Mouse (Mus musculus): ENCODE data around the gene Cog2. TPM values are rescaled to one million over a fixed set of nuclear protein-coding genes. Genes with fewer than 3 reads are reported as not detected.

Gene Cog2
- polyA plus RNA-seq, 1 experiment: 17.9 TPM

DNA sequence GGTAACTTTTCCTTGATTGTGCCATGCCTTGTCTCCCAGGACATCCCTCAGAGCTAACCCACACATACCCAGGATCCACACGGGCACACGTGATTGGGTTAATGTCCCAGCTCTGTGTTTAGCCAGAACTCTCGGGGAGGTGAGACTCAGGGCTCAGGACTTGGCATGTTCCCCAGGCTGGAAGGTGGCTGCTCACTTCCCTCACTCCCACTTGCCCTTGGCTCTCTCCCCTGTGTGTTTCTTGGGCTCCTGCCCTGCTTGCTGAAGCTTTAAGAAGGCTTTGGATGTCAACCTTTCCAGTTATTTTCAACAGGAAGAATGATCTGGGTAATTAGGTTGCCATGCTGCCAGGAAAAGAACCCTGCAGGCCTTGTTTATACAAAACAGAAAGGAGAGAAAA, 26.2 kb upstream of the Cog2 start:
- no peak for DNase-seq

DNA sequence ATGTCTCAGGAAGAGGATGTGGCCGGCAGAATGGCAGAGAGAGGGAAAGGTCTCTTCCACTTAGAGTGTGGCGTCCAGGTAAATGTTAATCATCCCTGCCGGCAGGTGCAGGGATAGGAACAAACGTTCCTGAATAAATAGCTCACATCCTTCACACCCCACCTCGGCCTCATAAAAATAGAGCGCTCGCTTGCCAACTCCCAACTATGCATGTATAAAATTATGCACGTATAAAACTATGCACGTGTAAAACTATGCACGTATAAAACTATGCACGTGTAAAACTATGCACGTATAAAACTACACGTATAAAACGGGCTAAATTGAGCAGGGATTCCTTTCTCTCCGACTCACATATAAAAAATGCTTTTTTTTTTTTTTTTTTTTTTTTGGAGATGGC, 25.6 kb upstream of the Cog2 start:
- Histone ChIP-seq H3K4me1 (ENCODE audit: control insufficient read depth, insufficient read depth, low read length) (no peaks in the 10 kb centered on the region), H3K4me3 (replicated peaks; ENCODE audit: extremely low read depth, low read depth, low read length) (no peak overlapping the region)
- TF ChIP-seq POLR2A (IDR thresholded peaks at IDR 0.05; ENCODE audit: borderline replicate concordance, extremely low read depth, low read depth, low read length): no peak
- 76% methylated on average over 15 of the region's 15 CpGs for WGBS
- no peak for DNase-seq

More for the DNA sequence above, 26.2 kb upstream of the Cog2 start:
- WGBS: 57% methylated on average over 3 of the region's 3 CpGs
- Histone ChIP-seq H3K4me3 (replicated peaks; ENCODE audit: extremely low read depth, low read depth, low read length) (no peak overlapping the region), H3K4me1 (ENCODE audit: control insufficient read depth, insufficient read depth, low read length) (no peaks in the 10 kb centered on the region)
- TF ChIP-seq CTCF (IDR thresholded peaks at IDR 0.05; ENCODE audit: insufficient read depth, low read length) (no peak), POLR2A (IDR thresholded peaks at IDR 0.05; ENCODE audit: borderline replicate concordance, extremely low read depth, low read depth, low read length) (no peak)

DNA sequence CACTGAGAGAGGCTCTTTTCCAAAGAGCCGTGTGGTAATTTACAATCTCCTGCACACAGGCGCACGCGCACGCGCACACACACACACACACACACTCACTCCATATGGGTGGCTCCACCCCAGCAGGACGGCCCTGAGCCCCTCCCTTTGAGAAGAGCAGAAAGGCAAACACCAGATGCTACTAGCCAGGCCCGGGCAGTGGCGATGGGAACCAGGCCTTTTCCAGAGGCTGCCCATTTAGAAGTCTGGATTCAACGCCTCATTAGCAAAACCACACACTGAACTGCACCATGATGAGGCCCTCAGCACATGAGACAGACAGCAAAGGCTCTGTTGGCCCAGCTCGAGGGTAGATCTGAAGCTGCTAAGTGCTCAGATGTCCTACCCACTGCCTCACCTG, 24.9 kb upstream of the Cog2 start:
- Histone ChIP-seq H3K4me1 (ENCODE audit: control insufficient read depth, insufficient read depth, low read length) (no peaks in the 10 kb centered on the region), H3K4me3 (replicated peaks; ENCODE audit: extremely low read depth, low read depth, low read length) (no peak overlapping the region)
- no peak for DNase-seq
- no peak for TF ChIP-seq POLR2A (IDR thresholded peaks at IDR 0.05; ENCODE audit: borderline replicate concordance, extremely low read depth, low read depth, low read length)
- TF ChIP-seq CTCF (IDR thresholded peaks at IDR 0.05; ENCODE audit: insufficient read depth, low read length): no peak
- WGBS: 71% methylated on average over 11 of the region's 11 CpGs

DNA sequence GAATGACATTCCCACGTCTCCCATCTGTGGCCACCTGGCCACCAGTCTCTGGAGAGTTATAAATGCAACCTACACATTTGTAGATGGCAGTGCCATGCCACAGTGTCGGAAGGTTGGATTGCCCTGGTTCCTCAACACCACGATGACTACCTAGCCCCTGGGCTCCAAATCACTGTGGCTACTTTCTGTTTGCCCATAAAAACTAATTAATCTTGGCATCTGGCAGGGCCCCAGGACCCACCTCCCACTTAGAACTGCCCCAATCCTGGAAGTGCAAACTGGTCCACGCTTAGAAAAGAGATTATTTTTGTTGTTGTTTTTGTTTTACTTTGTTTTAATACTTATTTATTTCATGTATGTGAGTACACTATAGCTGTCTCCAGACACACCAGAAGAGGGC, 24.3 kb upstream of the Cog2 start:
- no peak for DNase-seq
- WGBS: 75% methylated on average over 4 of the region's 4 CpGs
- no peaks in the 10 kb centered on the region for H3K4me1 ChIP-seq (ENCODE audit: control insufficient read depth, insufficient read depth, low read length)
- TF ChIP-seq CTCF (IDR thresholded peaks at IDR 0.05; ENCODE audit: insufficient read depth, low read length): no peak
- TF ChIP-seq POLR2A (IDR thresholded peaks at IDR 0.05; ENCODE audit: borderline replicate concordance, extremely low read depth, low read depth, low read length): no peak
- no peak overlapping the region for H3K4me3 ChIP-seq (replicated peaks; ENCODE audit: extremely low read depth, low read depth, low read length)

DNA sequence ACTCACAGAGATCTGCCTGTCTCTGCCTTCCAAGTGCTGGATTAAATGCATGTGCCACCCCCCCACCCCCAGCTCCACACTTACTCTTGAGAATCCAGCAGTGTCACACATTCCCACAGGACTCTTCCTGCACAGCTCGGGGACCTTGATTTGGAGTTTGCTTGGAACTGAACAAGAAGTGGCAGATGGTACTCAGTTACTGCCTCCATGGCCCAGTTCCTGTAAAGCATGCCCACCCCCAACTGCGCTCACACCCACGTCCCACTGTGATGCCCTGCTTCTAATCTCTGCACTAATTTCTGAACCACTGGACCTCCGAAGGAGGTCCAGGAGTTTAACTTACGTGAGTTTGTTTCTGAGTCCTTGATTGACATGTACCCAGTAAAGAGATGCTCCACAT, 23.7 kb upstream of the Cog2 start:
- WGBS: 91% methylated on average over 5 of the region's 5 CpGs
- Histone ChIP-seq H3K4me1 (ENCODE audit: control insufficient read depth, insufficient read depth, low read length) (no peaks in the 10 kb centered on the region), H3K4me3 (replicated peaks; ENCODE audit: extremely low read depth, low read depth, low read length) (no peak overlapping the region)
- TF ChIP-seq POLR2A (IDR thresholded peaks at IDR 0.05; ENCODE audit: borderline replicate concordance, extremely low read depth, low read depth, low read length): no peak
- no peak for TF ChIP-seq CTCF (IDR thresholded peaks at IDR 0.05; ENCODE audit: insufficient read depth, low read length)
- DNase-seq: no peak

DNA sequence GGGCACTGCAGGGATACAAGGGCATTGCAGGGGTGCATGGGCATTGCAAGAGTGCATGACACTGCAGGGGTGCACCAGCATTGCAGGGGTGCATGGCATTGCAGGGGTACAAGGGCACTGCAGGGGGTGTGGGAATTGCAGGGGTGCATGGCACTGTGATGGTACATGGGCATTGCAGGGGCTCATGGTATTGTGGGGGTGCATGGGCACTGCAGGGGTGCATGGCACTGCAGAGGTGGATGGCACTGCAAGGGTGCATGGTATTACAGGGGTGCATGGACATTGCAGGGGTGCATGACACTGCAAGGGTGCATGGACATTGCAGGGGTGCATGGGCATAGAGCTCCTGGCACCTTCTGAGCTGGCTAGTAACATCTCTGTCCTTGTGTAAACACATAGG, 22.2 kb upstream of the Cog2 start:
- no peak for TF ChIP-seq POLR2A (IDR thresholded peaks at IDR 0.05; ENCODE audit: borderline replicate concordance, extremely low read depth, low read depth, low read length)
- TF ChIP-seq CTCF (IDR thresholded peaks at IDR 0.05; ENCODE audit: insufficient read depth, low read length): no peak
- H3K4me3 ChIP-seq (replicated peaks; ENCODE audit: extremely low read depth, low read depth, low read length): no peak overlapping the region
- no peak for DNase-seq
- no peaks in the 10 kb centered on the region for H3K4me1 ChIP-seq (ENCODE audit: control insufficient read depth, insufficient read depth, low read length)

DNA sequence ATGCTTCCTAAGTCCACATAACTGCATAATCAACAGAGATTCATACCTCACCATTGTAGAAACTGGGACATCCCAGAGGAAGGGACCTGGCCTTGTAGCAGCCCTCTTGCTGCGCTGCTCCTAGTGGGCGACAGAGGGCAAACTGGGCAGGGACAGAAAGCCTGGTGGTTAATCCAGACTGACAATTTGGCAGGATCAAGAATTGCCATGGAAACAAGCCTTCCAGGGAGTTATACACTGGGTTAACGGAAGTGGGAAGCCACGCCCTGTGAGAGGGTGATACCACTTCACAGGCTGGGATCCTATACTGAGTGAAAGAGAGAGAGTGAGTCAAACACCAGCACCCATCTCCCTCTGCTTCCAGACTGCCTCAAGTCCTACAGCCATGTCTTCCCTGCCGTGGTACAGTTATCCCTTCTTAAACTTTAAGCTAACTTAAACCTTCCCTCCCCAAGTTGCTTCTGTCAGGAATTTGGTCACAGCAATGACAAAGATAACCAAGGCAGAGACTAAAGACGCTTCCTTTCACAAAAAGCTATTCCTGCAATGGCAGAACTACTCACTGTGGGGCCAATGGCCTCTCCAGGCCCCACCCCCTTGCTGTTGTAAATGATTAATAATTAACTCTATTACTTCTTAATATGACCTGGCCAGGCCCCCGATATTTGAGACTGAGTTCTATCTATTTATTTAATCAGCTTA, 21.2 kb upstream of the Cog2 start:
- Histone ChIP-seq H3K4me1 (ENCODE audit: control insufficient read depth, insufficient read depth, low read length) (no peaks in the 10 kb centered on the region), H3K4me3 (replicated peaks; ENCODE audit: extremely low read depth, low read depth, low read length) (no peak overlapping the region)
- TF ChIP-seq CTCF (IDR thresholded peaks at IDR 0.05; ENCODE audit: insufficient read depth, low read length): no peak
- no peak for TF ChIP-seq POLR2A (IDR thresholded peaks at IDR 0.05; ENCODE audit: borderline replicate concordance, extremely low read depth, low read depth, low read length)
- no peak for DNase-seq
- 58% methylated on average over 7 of the region's 7 CpGs for WGBS

DNA sequence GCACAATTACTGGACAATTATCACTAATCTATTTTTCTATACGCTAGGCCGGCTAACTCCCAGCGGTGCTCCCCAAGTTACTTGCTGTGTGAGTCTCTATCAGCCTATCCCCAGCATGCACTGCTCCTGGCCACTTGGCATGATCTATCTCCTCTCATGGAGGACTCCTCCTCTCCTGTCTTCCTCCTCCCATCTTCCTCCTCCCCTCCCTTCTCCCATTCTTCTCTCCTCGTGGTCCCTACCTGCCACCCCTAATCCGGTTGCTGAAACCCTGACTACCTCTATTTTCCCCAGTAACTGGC, 20.7 kb upstream of the Cog2 start:
- DNase-seq: no peak
- Histone ChIP-seq H3K4me3 (replicated peaks; ENCODE audit: extremely low read depth, low read depth, low read length) (no peak overlapping the region), H3K4me1 (ENCODE audit: control insufficient read depth, insufficient read depth, low read length) (no peaks in the 10 kb centered on the region)
- WGBS: 79% methylated on average over 5 of the region's 5 CpGs
- TF ChIP-seq CTCF (IDR thresholded peaks at IDR 0.05; ENCODE audit: insufficient read depth, low read length): no peak
- TF ChIP-seq POLR2A (IDR thresholded peaks at IDR 0.05; ENCODE audit: borderline replicate concordance, extremely low read depth, low read depth, low read length): no peak

DNA sequence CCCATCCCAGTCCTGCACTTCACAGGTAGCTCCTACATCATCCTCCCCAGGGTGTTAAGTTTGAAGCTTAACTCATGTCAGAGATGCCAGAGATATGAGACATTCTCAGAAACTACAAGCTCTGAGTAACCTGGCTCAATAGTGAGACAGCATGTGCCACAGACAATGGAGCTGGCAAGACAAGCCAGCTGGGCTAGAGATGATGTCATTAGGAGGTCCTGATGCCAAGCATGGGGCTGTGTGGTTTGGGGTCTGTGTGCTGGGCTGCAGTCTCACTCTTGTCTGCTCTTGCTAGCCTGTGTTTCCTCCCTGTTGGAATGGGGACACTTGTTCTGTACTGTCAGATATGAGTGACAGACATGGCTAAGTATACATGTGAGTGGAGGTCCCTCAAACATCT, 14.9 kb upstream of the Cog2 start:
- no peak overlapping the region for H3K4me3 ChIP-seq (replicated peaks; ENCODE audit: extremely low read depth, low read depth, low read length)
- H3K4me1 ChIP-seq (ENCODE audit: control insufficient read depth, insufficient read depth, low read length): no peaks in the 10 kb centered on the region
- TF ChIP-seq POLR2A (IDR thresholded peaks at IDR 0.05; ENCODE audit: borderline replicate concordance, extremely low read depth, low read depth, low read length) (no peak), CTCF (IDR thresholded peaks at IDR 0.05; ENCODE audit: insufficient read depth, low read length) (no peak)
- no peak for DNase-seq

DNA sequence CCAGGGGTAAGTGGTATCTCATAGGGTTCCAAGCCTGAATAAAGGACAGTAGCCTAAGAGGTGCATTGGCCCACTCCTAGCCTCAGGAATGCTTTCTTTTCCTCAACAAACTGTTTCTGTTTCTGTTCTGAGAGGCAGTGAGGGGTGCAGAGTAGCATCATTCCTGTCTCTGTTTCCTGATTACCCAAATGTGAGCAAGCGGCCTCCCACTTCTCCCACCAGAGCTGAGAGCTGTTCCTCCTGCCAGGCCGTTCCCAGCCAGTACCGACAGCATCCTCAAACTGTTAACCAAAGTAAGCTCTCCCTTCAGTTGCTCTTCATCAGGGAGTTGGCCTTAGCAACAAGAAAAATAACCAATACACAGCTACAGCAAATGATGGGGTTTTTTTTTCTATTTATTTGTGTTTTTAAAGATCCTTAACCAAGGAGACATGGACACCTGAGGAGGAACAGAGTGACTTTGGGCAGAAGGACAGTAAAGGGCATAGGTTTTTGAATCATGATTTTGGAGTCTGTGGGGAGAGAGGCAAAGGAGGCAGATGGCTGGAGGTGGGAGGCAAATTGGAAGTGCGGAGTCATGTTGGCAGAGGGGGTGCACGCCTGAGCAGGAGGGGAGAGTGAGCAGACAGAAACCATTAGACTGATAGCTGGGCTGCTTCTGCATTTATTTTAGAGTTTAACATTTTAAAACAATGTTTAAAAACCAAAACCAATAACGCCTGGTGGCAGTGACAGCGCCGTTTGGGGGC, 12.8 kb upstream of the Cog2 start:
- H3K4me1 ChIP-seq (ENCODE audit: control insufficient read depth, insufficient read depth, low read length): no peaks in the 10 kb centered on the region
- TF ChIP-seq CTCF (IDR thresholded peaks at IDR 0.05; ENCODE audit: insufficient read depth, low read length): no peak
- TF ChIP-seq POLR2A (IDR thresholded peaks at IDR 0.05; ENCODE audit: borderline replicate concordance, extremely low read depth, low read depth, low read length): no peak
- H3K4me3 ChIP-seq (replicated peaks; ENCODE audit: extremely low read depth, low read depth, low read length): no peak overlapping the region
- DNase-seq: no peak
- 70% methylated on average over 8 of the region's 8 CpGs for WGBS

Measured in lung, adult 2 months (tissue).